Mouse (Mus musculus) left cerebral cortex, postnatal 25 days (tissue): ENCODE data around the gene Pced1b. TPM values are rescaled to one million over a fixed set of nuclear protein-coding genes. Genes with fewer than 3 reads are reported as not detected.

Experiments used
- DNase-seq, 2 experiments: peaks; one replicate each; pipeline ENCODE4 v3.0.0; 2022; ENCODE audit warnings: low spot score in 2 of 2, mixed read lengths in 1 of 2
- intact Hi-C: fragments of 180-260 bp; cut with DNase I; formaldehyde crosslinking; loops from one replicate; pipeline ENCODE4 v1.15.1; 2025
- total RNA-seq, 2 experiments: library from RNA; stranded (reverse); gene quantifications; 2 replicates each; pipeline ENCODE4 v1.2.3; 2021

Pced1b gene
- total RNA-seq, 2 experiments from 2014 or later: 5.6 to 6.7 TPM

DNA sequence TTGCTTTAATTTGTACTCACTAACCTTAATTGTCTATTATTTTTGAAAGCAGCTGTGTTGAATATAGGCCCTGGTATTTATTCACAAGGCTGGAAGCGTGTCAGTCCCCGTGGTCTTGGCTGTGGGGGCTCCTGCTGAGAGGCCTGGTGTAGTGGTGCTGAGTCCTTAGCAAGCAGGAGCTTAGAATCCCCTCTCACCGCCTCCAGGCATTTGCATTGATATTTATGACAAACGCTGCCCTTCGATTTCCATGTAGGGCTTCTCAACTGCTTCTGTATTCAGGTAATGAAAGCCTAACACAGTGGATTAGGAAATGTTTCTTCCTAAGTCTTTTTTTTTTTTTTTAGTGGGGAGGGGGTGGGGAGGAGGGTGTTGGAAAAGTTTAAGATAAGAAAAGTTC is 75.9 kb downstream of the Pced1b start:
- intact Hi-C loops: loop anchor here (10.0 kb wide), 2 partner anchors 342 to 522 kb away; partner anchors contain the start of gene Hdac7
- DNase-seq: no peak

DNA sequence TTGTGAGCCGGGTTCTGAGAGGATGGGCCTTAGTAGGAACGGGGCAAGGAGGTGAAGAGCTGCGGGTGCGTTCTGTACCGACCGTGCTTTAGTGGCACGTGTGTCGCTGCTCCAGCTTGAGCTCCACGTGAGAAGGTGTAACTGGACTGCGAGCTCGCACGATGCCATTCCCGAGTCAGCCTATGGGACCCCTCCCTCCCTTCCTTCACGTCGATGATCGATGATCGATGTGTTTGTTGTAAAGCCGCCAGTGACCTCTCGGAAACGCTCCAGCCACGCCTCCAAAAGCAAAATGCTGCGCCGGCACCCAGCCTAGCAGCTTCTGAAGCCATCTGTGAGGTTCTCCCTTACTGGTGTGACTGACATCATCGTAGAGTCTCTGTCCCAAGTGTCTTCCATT is 76.6 kb downstream of the Pced1b start:
- no peak for DNase-seq
- intact Hi-C loops: loop anchor here (10.0 kb wide), 2 partner anchors 341 to 521 kb away; partner anchors contain the start of gene Hdac7

GRCm38 (mm10) chr15:97324311-97324710 is 77.4 kb downstream of the Pced1b start:
- intact Hi-C loops: loop anchor here (10.0 kb wide), 2 partner anchors 340 to 520 kb away; partner anchors contain the start of gene Hdac7

GRCm38 (mm10) chr15:97327500-97328081 is 80.7 kb downstream of the Pced1b start:
- DNase-seq: no peak
- intact Hi-C loops: loop anchor here (10.0 kb wide), 2 partner anchors 337 to 517 kb away; partner anchors contain the start of gene Hdac7

More at GRCm38 (mm10) chr15:97324311-97324710, 77.4 kb downstream of the Pced1b start:
- no peak for DNase-seq

- no peak for DNase-seq
- intact Hi-C loops: no loop called here
Measured at GRCm38 (mm10) chr15:97332582-97332981, 85.7 kb downstream of the Pced1b start.

GRCm38 (mm10) chr15:97337636-97338352 is 90.9 kb downstream of the Pced1b start:
- no peak for DNase-seq
- intact Hi-C loops: no loop called here

DNA sequence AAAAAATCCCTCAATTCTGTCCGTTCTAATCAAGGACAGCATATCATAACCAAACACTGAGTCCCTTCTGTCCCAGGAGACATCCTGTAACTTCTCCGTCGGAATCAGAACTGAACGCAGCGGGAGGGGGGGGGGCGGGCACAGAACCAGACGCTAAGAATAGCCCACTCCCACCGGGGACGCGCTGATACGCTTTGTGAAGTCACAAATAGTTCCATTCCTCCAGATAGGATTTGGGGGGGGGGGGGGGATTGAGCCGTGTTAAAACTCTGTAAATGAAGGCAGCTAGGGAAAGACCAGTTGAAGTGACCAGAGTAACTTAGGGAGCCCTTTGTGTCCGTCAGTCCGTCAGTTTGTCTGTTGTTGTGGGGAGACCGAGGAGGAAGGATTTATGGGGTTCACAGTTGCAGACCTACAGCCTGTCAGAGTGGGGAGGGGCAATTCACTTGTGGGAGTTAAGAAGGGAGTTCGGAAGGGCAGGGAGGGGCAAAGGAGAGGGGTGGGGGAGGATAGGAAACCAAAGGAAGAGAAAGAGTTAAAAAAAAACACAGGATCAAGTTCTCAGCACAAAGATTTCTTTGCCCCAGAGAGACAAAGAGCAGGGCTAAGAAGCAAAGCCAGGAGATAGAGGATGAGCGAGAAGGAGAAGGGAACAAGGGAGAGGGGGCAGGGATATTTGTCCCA is 91.6 kb downstream of the Pced1b start:
- DNase-seq: no peak
- intact Hi-C loops: no loop called here

DNA sequence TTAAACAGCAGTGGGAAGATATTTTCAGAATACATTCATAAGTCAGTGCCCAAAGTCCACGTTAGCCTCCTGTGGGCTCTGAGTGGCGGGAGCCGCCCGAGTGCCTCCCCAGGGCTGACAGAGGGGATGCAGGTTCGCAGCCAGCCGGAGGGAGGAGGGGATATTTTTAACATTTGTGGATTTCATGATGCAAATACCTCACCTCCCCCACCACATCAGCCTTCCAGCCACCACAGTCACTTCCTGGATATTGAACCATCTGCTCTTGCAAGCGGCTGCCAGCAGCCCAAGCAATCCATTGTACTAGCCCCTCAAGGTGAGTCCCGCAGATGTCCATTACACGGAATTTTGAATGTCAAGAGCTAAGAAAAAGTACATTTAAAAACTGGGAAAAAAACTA is 95.4 kb downstream of the Pced1b start:
- no peak for DNase-seq
- intact Hi-C loops: no loop called here

- intact Hi-C loops: no loop called here
- DNase-seq: no peak
Measured at GRCm38 (mm10) chr15:97342945-97343344, 96.0 kb downstream of the Pced1b start.

DNA sequence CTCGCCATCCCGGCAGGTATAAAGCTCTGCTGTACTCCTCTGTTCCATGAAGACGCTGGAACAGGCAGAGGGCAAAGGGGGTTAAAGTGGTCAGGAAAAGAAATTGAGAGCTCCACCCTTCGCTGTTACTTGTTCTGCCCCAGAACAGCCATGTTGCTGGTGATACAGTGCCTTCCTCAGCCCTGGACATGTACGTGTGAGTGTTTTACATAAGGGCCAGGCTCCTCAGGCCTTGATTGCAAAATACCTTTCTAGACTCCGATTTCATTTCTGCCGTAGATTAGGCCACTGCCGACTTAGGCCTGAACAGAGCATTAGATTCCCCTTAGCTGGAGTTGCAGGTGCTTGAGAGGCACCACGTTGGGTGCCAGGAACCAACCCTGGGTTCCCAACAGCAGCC is 97.0 kb downstream of the Pced1b start:
- intact Hi-C loops: no loop called here

GRCm38 (mm10) chr15:97345110-97345509 is 98.2 kb downstream of the Pced1b start:
- intact Hi-C loops: no loop called here
- DNase-seq: no peak

More for the DNA sequence above, 97.0 kb downstream of the Pced1b start:
- no peak for DNase-seq

GRCm38 (mm10) chr15:97345917-97346316 is 99.0 kb downstream of the Pced1b start:
- intact Hi-C loops: no loop called here

DNA sequence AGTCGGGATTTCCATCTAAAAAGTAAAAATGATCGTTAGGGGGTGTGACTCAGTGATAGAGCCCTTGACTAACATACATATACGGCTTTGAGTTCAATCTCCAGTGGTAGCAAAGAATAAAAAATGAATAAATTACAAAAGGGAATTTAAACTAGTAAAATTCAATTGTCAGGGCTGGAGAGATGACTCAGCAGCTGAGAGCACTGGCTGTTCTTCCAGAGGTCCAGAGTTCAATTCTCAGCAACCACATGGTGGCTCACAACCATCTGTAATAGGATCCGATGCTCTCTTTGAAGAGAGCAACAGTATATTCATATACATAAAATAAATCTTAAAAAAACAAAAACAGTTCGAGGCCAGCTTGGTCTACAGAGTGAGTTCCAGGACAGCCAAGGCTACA is 99.5 kb downstream of the Pced1b start:
- intact Hi-C loops: no loop called here
- no peak for DNase-seq

More at GRCm38 (mm10) chr15:97345917-97346316, 99.0 kb downstream of the Pced1b start:
- DNase-seq: no peak

DNA sequence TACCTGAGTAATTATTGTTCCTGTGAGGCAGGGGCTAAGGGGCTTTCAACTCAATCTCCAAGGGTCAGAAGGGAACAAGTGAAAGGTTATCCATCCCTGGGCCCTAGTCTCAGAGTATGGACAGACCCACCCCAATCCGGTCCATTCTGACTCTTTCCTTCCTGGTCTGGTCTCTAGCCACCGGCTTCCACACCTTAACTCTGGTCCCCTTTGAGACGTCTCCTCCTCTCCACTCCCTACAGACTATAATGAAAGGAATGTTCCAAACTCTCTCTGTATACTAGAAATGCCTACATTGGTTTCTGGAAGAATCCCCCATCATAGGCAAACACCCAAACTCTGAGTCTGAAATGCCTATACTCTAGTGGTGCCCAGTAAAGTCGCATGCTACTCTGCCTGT is 100.0 kb downstream of the Pced1b start:
- intact Hi-C loops: no loop called here
- no peak for DNase-seq

DNA sequence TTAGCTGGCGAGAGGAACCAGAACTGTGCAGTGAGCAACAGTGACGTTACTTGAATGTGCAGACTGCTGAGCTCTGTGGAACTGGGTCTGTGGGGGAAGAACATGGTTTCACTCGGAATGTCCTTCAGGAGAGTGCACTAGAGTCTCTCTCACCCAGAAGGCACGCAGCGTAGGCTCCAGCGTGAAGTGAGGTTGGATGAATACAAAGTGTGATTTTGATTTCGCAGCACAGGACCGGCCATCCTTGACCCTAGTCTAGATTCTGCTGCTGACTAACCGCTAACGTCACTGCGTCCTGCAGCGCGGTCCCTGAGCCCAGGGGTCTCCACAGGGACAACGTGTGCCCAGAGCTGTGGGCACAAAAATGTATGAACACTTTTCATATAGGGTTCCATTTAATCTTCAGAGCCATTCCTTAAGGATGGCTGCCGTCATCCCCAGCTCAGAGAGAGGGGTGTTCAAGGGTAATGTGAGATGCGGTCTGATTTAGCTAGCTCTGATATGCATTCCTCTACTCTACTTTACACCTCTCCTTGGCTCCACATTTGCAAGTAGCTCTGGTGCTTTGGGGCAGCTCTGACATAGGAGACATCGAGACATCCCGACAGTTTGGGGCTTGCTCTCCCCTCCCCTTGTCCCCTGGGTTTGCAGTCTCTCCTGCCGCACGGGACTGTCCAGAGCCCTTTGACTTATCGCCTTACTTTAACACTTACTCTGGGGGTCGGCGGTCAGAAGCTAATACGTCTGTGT is 101.8 kb downstream of the Pced1b start:
- intact Hi-C loops: no loop called here
- DNase-seq: no peak

GRCm38 (mm10) chr15:97350528-97350927 is 103.6 kb downstream of the Pced1b start:
- DNase-seq: no peak
- intact Hi-C loops: no loop called here

DNA sequence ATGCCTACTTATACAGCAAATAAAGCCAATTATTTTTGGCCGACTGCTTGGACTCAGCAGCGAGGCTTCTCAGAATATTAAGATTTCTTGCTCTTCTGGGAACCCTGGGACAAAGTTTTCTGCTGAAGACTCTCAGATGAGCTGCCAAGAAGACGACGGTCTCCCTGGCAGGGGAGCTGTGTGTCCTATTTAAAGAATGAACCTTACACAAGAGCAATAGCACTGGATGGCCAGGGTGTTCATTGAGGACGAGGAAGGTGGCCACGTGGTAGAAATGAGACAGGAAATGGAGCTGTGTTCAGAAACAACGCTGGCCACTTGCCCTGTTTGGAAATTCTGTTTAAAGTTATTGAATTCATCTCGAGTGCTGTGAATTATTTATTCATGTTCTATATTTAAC is 104.1 kb downstream of the Pced1b start:
- peak; percentile 23 to 45 for DNase-seq
- intact Hi-C loops: no loop called here

DNA sequence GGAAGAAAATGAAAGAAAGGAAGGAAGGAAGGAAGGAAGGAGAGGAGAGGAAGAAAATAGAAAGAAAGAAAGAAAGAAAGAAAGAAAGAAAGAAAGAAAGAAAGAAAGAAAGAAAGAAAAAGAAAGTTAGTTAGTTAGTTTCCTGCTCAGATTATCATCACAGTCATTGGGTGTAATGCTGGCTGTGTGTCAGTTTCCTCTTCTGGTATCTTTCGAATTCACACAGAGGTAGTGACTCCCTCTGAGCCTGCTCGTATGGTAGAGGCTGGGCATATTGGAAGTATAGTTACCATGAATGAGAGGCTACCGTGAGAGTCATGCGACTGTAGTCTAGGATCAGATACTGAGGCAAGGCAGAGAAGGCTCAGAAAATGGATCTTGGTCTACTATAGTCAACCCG is 104.8 kb downstream of the Pced1b start:
- no peak for DNase-seq
- intact Hi-C loops: no loop called here

GRCm38 (mm10) chr15:97355676-97356303 is 108.9 kb downstream of the Pced1b start:
- intact Hi-C loops: no loop called here
- no peak for DNase-seq
